Mouse (Mus musculus): ENCODE data around the gene Zcchc17. TPM values are rescaled to one million over a fixed set of nuclear protein-coding genes. Genes with fewer than 3 reads are reported as not detected.

The Zcchc17 gene
- polyA plus RNA-seq, 1 experiment from 2014 or later, result 47.9 TPM

Other genes with a start within 250 kb of the Zcchc17 start
- gene Hcrtr1, start 220.6 kb downstream of the Zcchc17 start, polyA plus RNA-seq (2014; fragmentation: Nextera tagmentation; extraction: Ambion mirVana), result 0.15 TPM in 1 of 2 replicates, not detected in the other
- gene Tinagl1, start 184.8 kb downstream of the Zcchc17 start, polyA plus RNA-seq (2014; fragmentation: Nextera tagmentation; extraction: Ambion mirVana), result 31.5 and 34.4 TPM in 2 replicates
- gene Gm853, start 137.5 kb downstream of the Zcchc17 start, polyA plus RNA-seq (2014; fragmentation: Nextera tagmentation; extraction: Ambion mirVana), result not detected in 2 replicates
- gene Serinc2, start 80.7 kb downstream of the Zcchc17 start, polyA plus RNA-seq (2014; fragmentation: Nextera tagmentation; extraction: Ambion mirVana), result 6.0 and 7.5 TPM in 2 replicates
- gene Fabp3, start 51.3 kb downstream of the Zcchc17 start, polyA plus RNA-seq (2014; fragmentation: Nextera tagmentation; extraction: Ambion mirVana), result 1,549 and 1,575 TPM in 2 replicates
- 0.74 and 1.2 TPM in 2 replicates for gene Gm10570, start 51.3 kb downstream of the Zcchc17 start, polyA plus RNA-seq (2014; fragmentation: Nextera tagmentation; extraction: Ambion mirVana)
- 68.2 and 74.5 TPM in 2 replicates for gene Snrnp40, start 189 bp upstream of the Zcchc17 start, polyA plus RNA-seq (2014; fragmentation: Nextera tagmentation; extraction: Ambion mirVana)
- 1.6 and 2.0 TPM in 2 replicates for gene Nkain1, start 214.2 kb upstream of the Zcchc17 start, polyA plus RNA-seq (2014; fragmentation: Nextera tagmentation; extraction: Ambion mirVana)

Measured in heart, embryonic 14.5 days (tissue).